Mouse (Mus musculus): ENCODE results near the gene Fam20b. TPM values are rescaled to one million over a fixed set of nuclear protein-coding genes. Genes with fewer than 3 reads are reported as not detected.
A peak's percentile ranks its signal among the peaks of the same experiment; 100 is the strongest.

Fam20b gene
- total RNA-seq, 4 experiments from 2014 or later = 69.0 to 81.1 (median 75.8) TPM

DNA sequence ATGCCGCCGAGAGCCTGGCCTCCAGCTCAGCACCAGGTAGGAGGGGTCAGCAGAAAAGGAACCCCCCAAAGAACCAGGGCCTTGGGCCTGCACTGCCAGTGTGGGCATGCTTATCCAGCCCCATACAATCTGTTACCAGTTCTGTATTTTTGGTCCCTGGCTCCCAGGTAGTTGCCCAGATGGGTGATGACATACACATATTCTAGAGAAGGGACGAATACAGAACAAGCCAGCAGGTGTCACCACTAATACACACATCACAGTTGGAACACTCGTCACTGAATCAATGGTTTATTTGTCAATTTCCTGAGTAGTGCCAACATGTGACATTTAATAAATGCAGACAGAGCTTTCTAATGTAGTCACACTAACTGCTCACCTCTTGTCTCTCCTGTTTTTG is 78.3 kb downstream of the Fam20b start:
- DNase-seq (ENCODE audit: low spot score in 2 of 2) = no peak

- DNase-seq (ENCODE audit: low spot score in 2 of 2) = no peak
Measured at GRCm38 (mm10) chr1:156639455-156639854, 79.4 kb downstream of the Fam20b start.

- DNase-seq (ENCODE audit: low spot score in 2 of 2) = no peak
Measured at GRCm38 (mm10) chr1:156635148-156635547, 83.7 kb downstream of the Fam20b start.

GRCm38 (mm10) chr1:156633095-156633494 is 85.8 kb downstream of the Fam20b start:
- no peak for DNase-seq (ENCODE audit: low spot score in 2 of 2)

- DNase-seq (ENCODE audit: low spot score in 2 of 2) = no peak
Measured at GRCm38 (mm10) chr1:156630965-156631364, 87.9 kb downstream of the Fam20b start.

DNA sequence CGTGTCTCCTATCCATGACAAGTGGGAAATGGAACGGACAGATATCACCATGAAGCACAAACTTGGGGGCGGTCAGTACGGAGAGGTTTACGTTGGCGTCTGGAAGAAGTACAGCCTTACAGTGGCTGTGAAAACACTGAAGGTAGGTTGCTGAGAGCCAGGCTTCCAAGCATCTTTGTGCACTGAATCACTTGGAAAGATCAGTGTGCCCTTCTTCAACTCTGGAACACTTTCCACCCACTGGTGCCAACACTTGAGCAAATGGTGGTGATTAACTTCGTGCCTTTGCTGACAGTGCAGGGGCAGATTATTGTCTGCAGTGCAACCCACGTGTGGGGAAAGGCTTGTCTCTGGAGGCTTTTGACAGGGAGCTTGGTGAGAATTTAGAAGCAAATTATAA is 88.9 kb downstream of the Fam20b start:
- peak; percentile 32 to 40 for DNase-seq (ENCODE audit: low spot score in 2 of 2)

Other genes with a start within 250 kb of the Fam20b start
- gene Soat1, start 244.8 kb downstream of the Fam20b start, total RNA-seq (2022) = 10 to 100 TPM; 45.3 to 61.8 (median 49.9) TPM
- gene Gm10031, start 195.1 kb downstream of the Fam20b start, total RNA-seq (2022) = 10 to 100 TPM; 40.3 to 52.2 (median 46.6) TPM
- 10 to 100 TPM; 58.0 to 62.1 (median 60.6) TPM for gene Abl2, start 160.3 kb downstream of the Fam20b start, total RNA-seq (2022)
- 1 to 10 TPM; 5.8 to 8.1 (median 7.8) TPM for gene Tor3a, start 44.7 kb downstream of the Fam20b start, total RNA-seq (2022)
- gene Angptl1, start 119.5 kb upstream of the Fam20b start, total RNA-seq (2022) = 1 to 10 TPM in 1 of 4 experiments, under 1 TPM in 3; 0.27 to 1.2 (median 0.43) TPM
- 10 to 100 TPM; 34.9 to 50.6 (median 44.1) TPM for gene Ralgps2, start 220.5 kb upstream of the Fam20b start, total RNA-seq (2022)